Mouse (Mus musculus) embryonic facial prominence, embryonic 15.5 days (tissue): ENCODE measurements at regions not wholly inside any gene's neighbourhood (a gene's known extent, or its start where the extent isn't known, plus 50 kb on each side); places are given as distances from the start of the nearest gene placed in this dataset.

Source experiments
- ATAC-seq: fragments of 200-750 bp; cut with Nextera tagmentation; 2 replicates; pipeline ENCODE4 v1.8.0; 2017; ENCODE audit warnings: low read depth, moderate TSS enrichment; ENCODE audit not compliant: insufficient number of reproducible peaks, low FRiP score, low TSS enrichment
- H3K27ac ChIP-seq: fragments of 300-500 bp; sonication (generic); replicated peaks from 2 replicates; pipeline ENCODE4 v1.5.1; 2015; ENCODE audit warnings: mild to moderate bottlenecking, inconsistent platforms
- H3K27me3 ChIP-seq: fragments of 300-500 bp; sonication (generic); 2 replicates; pipeline ENCODE4 v1.6.1; 2015; ENCODE audit warnings: inconsistent platforms
- H3K36me3 ChIP-seq: fragments of 300-500 bp; sonication (generic); 2 replicates; pipeline ENCODE4 v1.6.1; 2015; ENCODE audit warnings: mild to moderate bottlenecking, inconsistent platforms
- H3K4me1 ChIP-seq: fragments of 300-500 bp; sonication (generic); 2 replicates; pipeline ENCODE4 v1.6.1; 2015; ENCODE audit warnings: inconsistent platforms
- H3K4me2 ChIP-seq: fragments of 300-500 bp; sonication (generic); replicated peaks from 2 replicates; pipeline ENCODE4 v1.6.1; 2015; ENCODE audit warnings: mild to moderate bottlenecking, inconsistent platforms
- H3K4me3 ChIP-seq: fragments of 300-500 bp; sonication (generic); replicated peaks from 2 replicates; pipeline ENCODE4 v1.5.1; 2015; ENCODE audit warnings: mild to moderate bottlenecking, inconsistent platforms
- H3K9ac ChIP-seq: fragments of 300-500 bp; sonication (generic); 2 replicates; pipeline ENCODE4 v1.6.1; 2015; ENCODE audit warnings: inconsistent platforms
- H3K9me3 ChIP-seq: fragments of 300-500 bp; sonication (generic); replicated peaks from 2 replicates; pipeline ENCODE4 v1.6.1; 2016; ENCODE audit warnings: inconsistent platforms
- WGBS: fragments of 180-500 bp; shearing (Covaris S2); methylation state at CpG from one replicate; pipeline ENCODE4 v1.1.7; 2015; 5-methylcytosine and 5-hydroxymethylcytosine counted together

- Histone ChIP-seq H3K4me1 (peaks cover 17% of the 10 kb centered on the region), H3K9ac (no peak overlapping the region), H3K27me3 (peaks cover 13% of the 10 kb centered on the region; the same call in 1 of the 2 replicates), H3K27ac (no peak overlapping the region), H3K4me3 (no peak overlapping the region), H3K36me3 (no peaks in the 10 kb centered on the region), H3K4me2 (no peak overlapping the region), H3K9me3 (no peaks in the 10 kb centered on the region)
- 27% methylated on average over 3 of the region's 3 CpGs for WGBS
- no peak for ATAC-seq
Observed at GRCm38 (mm10) chr5:128550736-128551135, 49.9 kb upstream of the Fzd10 start.

DNA sequence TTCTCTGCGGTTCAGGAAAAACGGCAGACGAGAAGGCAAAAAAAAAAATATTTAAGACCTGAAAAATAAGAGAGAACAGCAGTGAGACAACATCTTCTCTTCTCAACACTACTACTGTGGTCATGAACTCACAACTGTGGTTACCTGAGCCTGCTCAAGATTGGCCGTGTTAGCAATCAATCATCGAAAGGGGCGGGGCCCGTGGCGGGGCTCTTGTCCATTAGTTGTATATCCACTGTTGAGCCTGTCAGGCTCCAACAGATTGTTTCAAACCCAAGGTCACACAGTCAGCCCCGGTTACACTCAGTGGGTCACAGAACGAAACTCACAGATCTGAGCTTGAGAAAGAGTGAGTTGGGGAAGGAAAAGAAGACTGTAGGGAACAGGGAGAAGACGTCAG is 50.8 kb upstream of the Fzd10 start:
- Histone ChIP-seq H3K9me3 (no peaks in the 10 kb centered on the region), H3K9ac (no peak overlapping the region), H3K4me2 (no peak overlapping the region), H3K4me1 (peaks cover 17% of the 10 kb centered on the region), H3K27ac (no peak overlapping the region), H3K36me3 (no peaks in the 10 kb centered on the region), H3K27me3 (peaks cover 13% of the 10 kb centered on the region; the same call in 1 of the 2 replicates), H3K4me3 (no peak overlapping the region)
- 85% methylated on average over 11 of the region's 11 CpGs for WGBS
- no peak for ATAC-seq

DNA sequence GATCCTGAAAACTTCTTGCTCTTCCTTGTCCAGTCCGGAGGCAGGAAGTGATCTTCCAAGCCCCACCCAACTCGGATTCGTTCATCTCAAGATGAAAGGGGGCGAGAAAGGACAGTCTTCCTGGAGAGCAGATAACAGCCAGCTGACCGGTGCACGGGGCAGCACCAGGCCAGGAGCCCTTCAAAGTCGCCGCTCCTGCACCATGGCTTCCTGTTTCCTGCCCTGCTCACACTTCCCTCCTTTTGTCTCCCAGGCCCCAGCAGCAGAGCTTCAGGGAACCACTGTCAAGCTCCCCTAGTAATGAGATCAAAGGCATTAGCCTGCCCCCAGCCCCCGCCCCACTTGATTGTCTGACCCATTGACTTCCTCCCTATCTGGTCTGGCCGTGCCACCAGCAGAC is 58.6 kb upstream of the Fzd10 start:
- Histone ChIP-seq H3K9me3 (no peaks in the 10 kb centered on the region), H3K4me3 (no peak overlapping the region), H3K36me3 (no peaks in the 10 kb centered on the region), H3K27me3 (no peaks in the 10 kb centered on the region), H3K4me2 (peak overlapping the region; percentile 21), H3K9ac (no peak overlapping the region), H3K27ac (no peak overlapping the region), H3K4me1 (peaks cover 4% of the 10 kb centered on the region; the same call in 1 of the 2 replicates)
- no peak for ATAC-seq
- 20% methylated on average over 10 of the region's 10 CpGs for WGBS

GRCm38 (mm10) chr5:128538646-128539045 is 62.0 kb upstream of the Fzd10 start:
- no peak overlapping the region for H3K4me2 ChIP-seq
- peaks cover 16% of the 10 kb centered on the region for H3K4me1 ChIP-seq
- H3K4me3 ChIP-seq, result no peak overlapping the region
- 71% methylated on average over 5 of the region's 5 CpGs for WGBS
- no peak for ATAC-seq
- H3K27me3 ChIP-seq, result no peaks in the 10 kb centered on the region
- H3K9ac ChIP-seq, result no peak overlapping the region
- H3K9me3 ChIP-seq, result no peaks in the 10 kb centered on the region
- no peak overlapping the region for H3K27ac ChIP-seq
- no peaks in the 10 kb centered on the region for H3K36me3 ChIP-seq

GRCm38 (mm10) chr5:128537218-128537617 is 63.4 kb upstream of the Fzd10 start:
- H3K4me2 ChIP-seq, result peak overlapping the region; percentile 40
- H3K27me3 ChIP-seq, result no peaks in the 10 kb centered on the region
- no peaks in the 10 kb centered on the region for H3K9me3 ChIP-seq
- peak overlapping the region; percentile 7; the same call in 1 of the 2 replicates for H3K4me3 ChIP-seq
- no peaks in the 10 kb centered on the region for H3K36me3 ChIP-seq
- H3K9ac ChIP-seq, result no peak overlapping the region
- 60% methylated on average over 12 of the region's 12 CpGs for WGBS
- 0 out of 2 replicates have a peak overlapping the region, but pooled peaks have one; percentile 12 for H3K27ac ChIP-seq
- H3K4me1 ChIP-seq, result peaks cover 16% of the 10 kb centered on the region
- peak; percentile 53; the same call in 1 of the 2 replicates for ATAC-seq

DNA sequence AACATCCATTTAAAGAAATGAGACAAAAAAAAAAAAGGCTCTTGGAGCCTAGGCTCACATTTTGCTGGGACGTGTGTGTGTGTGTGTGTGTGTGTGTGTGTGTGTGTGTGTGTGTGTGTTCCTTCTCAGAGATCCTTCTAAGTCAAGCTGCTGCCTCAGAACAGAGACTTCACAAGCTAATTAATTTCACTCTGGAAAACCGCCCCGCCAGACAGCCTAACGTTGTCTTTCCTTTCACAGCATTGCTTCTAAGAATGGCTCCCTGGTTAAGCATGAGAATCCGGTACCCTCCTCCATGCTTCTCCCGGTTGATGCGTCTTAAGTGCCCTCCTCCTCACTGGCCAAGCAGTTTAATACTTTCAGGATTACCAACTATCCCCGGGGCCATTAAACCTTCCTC is 64.3 kb upstream of the Fzd10 start:
- Histone ChIP-seq H3K9me3 (no peaks in the 10 kb centered on the region), H3K4me1 (peaks cover 16% of the 10 kb centered on the region), H3K4me2 (peak overlapping the region; percentile 40), H3K4me3 (peak overlapping the region; percentile 7; the same call in 1 of the 2 replicates), H3K36me3 (no peaks in the 10 kb centered on the region), H3K27ac (no peak overlapping the region), H3K9ac (no peak overlapping the region), H3K27me3 (no peaks in the 10 kb centered on the region)
- no peak for ATAC-seq
- 15% methylated on average over 8 of the region's 8 CpGs for WGBS

DNA sequence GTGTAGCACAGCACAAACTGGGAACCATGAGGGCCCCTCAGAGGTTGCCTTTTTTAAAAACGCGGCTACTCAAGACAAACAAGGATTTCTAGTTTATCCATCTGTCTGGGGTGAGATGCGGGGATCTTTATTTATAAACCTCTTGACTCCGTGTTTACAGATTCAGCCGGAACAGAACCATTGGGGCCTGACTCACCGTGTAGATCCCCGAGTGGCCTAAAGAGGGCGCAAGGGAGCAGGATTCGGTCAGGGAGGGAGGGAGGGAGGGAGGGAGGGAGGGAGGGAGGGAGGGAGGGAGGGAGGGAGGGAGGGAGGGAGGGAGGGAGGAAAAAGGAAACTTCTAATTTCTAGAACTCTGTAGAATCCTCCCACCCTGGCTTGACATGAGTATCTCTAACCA is 73.4 kb upstream of the Fzd10 start:
- Histone ChIP-seq H3K4me2 (no peak overlapping the region), H3K9me3 (no peaks in the 10 kb centered on the region), H3K27ac (0 out of 2 replicates have a peak overlapping the region, but pooled peaks have one; percentile 39), H3K4me3 (no peak overlapping the region), H3K27me3 (no peaks in the 10 kb centered on the region), H3K4me1 (peaks cover 13% of the 10 kb centered on the region), H3K36me3 (no peaks in the 10 kb centered on the region), H3K9ac (no peak overlapping the region)
- ATAC-seq, result no peak
- 30% methylated on average over 8 of the region's 9 CpGs for WGBS

- no peak for ATAC-seq
- no peak overlapping the region for H3K27ac ChIP-seq
- no peak overlapping the region for H3K9ac ChIP-seq
- H3K27me3 ChIP-seq, result peaks cover 3% of the 10 kb centered on the region; the same call in 1 of the 2 replicates
- 58% methylated on average over 5 of the region's 5 CpGs for WGBS
- H3K4me1 ChIP-seq, result peaks cover 13% of the 10 kb centered on the region
- H3K4me3 ChIP-seq, result no peak overlapping the region
- no peaks in the 10 kb centered on the region for H3K36me3 ChIP-seq
- H3K4me2 ChIP-seq, result no peak overlapping the region
- no peaks in the 10 kb centered on the region for H3K9me3 ChIP-seq
Observed at GRCm38 (mm10) chr5:128526432-128526831, 74.2 kb upstream of the Fzd10 start.

DNA sequence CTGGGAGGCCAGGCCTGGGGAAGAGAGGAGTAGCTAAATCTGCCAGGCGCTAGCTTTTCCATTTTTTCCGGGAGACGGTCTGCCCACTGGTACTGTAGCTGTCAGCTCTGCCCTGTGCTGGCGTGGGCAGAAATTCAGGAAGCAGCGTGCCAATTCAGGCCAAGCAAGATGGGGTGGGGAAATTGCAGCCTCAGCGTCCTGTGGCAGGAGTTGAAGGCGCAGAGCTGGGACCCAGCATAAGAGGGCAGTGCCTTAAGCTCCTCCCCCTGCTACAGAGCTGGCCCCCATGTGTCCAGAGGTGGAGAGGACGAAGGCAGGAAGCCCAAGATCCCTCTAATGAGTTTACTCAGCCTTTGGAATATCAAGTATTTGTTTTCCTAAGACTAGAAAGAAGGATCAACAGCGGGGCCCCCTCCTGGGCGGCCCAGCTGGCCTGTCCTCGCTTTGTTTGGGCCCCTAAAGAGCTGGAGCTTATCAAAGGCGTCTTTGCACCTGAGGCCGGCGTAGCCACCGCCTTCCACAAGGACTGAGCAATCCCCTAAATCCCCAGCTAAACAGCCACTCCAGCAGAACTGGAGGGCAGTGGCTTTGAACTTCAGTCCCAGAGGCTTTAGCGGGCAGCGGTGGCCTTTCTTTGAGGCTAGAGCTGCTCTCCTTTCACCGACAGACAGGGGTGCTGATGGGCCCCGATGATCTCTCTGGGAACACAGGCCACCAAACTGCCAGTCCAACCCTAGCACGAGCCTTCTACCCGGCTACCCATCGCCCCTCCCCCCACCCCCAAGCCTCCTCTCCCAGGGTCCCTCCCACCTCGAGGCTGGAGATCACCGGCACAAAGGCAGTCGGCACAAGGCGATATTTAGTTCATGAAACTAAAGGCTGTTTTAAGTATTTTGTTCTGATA is 76.0 kb upstream of the Fzd10 start:
- no peak; the same call in 1 of the 2 replicates for ATAC-seq
- Histone ChIP-seq H3K27me3 (peaks cover 5% of the 10 kb centered on the region; the same call in 1 of the 2 replicates), H3K4me1 (peaks cover 13% of the 10 kb centered on the region), H3K4me3 (no peak overlapping the region), H3K27ac (no peak overlapping the region; the same call in 1 of the 2 replicates), H3K36me3 (no peaks in the 10 kb centered on the region), H3K9ac (no peak overlapping the region), H3K4me2 (no peak overlapping the region), H3K9me3 (no peaks in the 10 kb centered on the region)
- 20% methylated on average over 26 of the region's 26 CpGs for WGBS

GRCm38 (mm10) chr5:128522667-128523066 is 78.0 kb upstream of the Fzd10 start:
- WGBS, result 30% methylated on average over 5 of the region's 5 CpGs
- H3K9ac ChIP-seq, result no peak overlapping the region
- ATAC-seq, result no peak
- H3K4me2 ChIP-seq, result no peak overlapping the region
- H3K4me1 ChIP-seq, result peaks cover 13% of the 10 kb centered on the region
- peaks cover 5% of the 10 kb centered on the region; the same call in 1 of the 2 replicates for H3K27me3 ChIP-seq
- no peaks in the 10 kb centered on the region for H3K9me3 ChIP-seq
- no peaks in the 10 kb centered on the region for H3K36me3 ChIP-seq
- H3K27ac ChIP-seq, result no peak overlapping the region
- H3K4me3 ChIP-seq, result no peak overlapping the region

GRCm38 (mm10) chr5:128517336-128517735 is 83.3 kb upstream of the Fzd10 start:
- Histone ChIP-seq H3K36me3 (no peaks in the 10 kb centered on the region), H3K9me3 (no peaks in the 10 kb centered on the region), H3K4me2 (no peak overlapping the region), H3K4me3 (no peak overlapping the region), H3K27ac (no peak overlapping the region), H3K27me3 (peaks cover 12% of the 10 kb centered on the region; the same call in 1 of the 2 replicates), H3K9ac (no peak overlapping the region), H3K4me1 (0 out of 2 replicates have a peak, but pooled peaks cover 3% of the 10 kb centered on the region)
- 48% methylated on average over 8 of the region's 8 CpGs for WGBS
- no peak for ATAC-seq
